ENCODE assay signal across 8 mouse cellular contexts in genomic region chr16:31943980-31944379, GRCm38 (mm10). TPM values are rescaled to one million over a fixed set of nuclear protein-coding genes. Genes with fewer than 3 reads are reported as not detected.
DNase-seq lines count a peak whose midpoint lies in the region; ATAC-seq and TF ChIP-seq lines count a peak whose summit lies in the region.

No protein-coding gene starts in this region.

- H3K27ac ChIP-seq in kidney, embryonic 15.5 days = no peak overlapping the region
- H3K27ac ChIP-seq in thymus, adult 2 months (ENCODE audit: control insufficient read depth, insufficient read depth, low read length) = no peak overlapping the region

- 0 out of 2 replicates have a peak, but pooled peaks have one; percentile 42 for ATAC-seq in kidney, embryonic 15.5 days (replicated peaks; ENCODE audit: low FRiP score)

- H3K4me1 ChIP-seq in kidney, embryonic 15.5 days = peaks cover 25% of the 10 kb centered on the region
- H3K4me1 ChIP-seq in lung, adult 2 months (ENCODE audit: control insufficient read depth, insufficient read depth, low read length) = peaks cover 7% of the 10 kb centered on the region; the same call in 1 of the 2 replicates
- peaks cover 13% of the 10 kb centered on the region for H3K4me1 ChIP-seq in thymus, adult 2 months (replicated peaks; ENCODE audit: control insufficient read depth, insufficient read depth, low read length)

- TF ChIP-seq POLR2A in lung, adult 2 months (IDR thresholded peaks at IDR 0.05; ENCODE audit: borderline replicate concordance, extremely low read depth, low read depth, low read length) = no peak
- no peak for TF ChIP-seq POLR2A in thymus, adult 2 months (IDR thresholded peaks at IDR 0.05; ENCODE audit: control insufficient read depth, extremely low read depth, insufficient read depth, low read length, poor library complexity)

- peak; percentile 69 for TF ChIP-seq CTCF in lung, adult 2 months (IDR thresholded peaks at IDR 0.05; ENCODE audit: insufficient read depth, low read length)
- peak; percentile 77 for TF ChIP-seq CTCF in thymus, adult 2 months (IDR thresholded peaks at IDR 0.05; ENCODE audit: borderline replicate concordance, control insufficient read depth, extremely low read depth, insufficient read depth, low read length, poor library complexity)

- no peaks in the 10 kb centered on the region for H3K27me3 ChIP-seq in kidney, embryonic 15.5 days
- no peaks in the 10 kb centered on the region for H3K27me3 ChIP-seq in thymus, adult 2 months (ENCODE audit: control insufficient read depth, insufficient read depth, low read length)

- no peak overlapping the region for H3K9ac ChIP-seq in kidney, embryonic 15.5 days

- H3K4me2 ChIP-seq in kidney, embryonic 15.5 days = no peak overlapping the region

- H3K4me3 ChIP-seq in kidney, embryonic 15.5 days (replicated peaks) = no peak overlapping the region
- H3K4me3 ChIP-seq in lung, adult 2 months (replicated peaks; ENCODE audit: extremely low read depth, low read depth, low read length) = no peak overlapping the region
- no peak overlapping the region for H3K4me3 ChIP-seq in thymus, adult 2 months (ENCODE audit: control insufficient read depth, insufficient read depth, low read length)

- WGBS in kidney, embryonic 15.5 days = 3% methylated on average over 10 of the region's 10 CpGs
- WGBS in lung, adult 2 months = 3% methylated on average over 10 of the region's 10 CpGs
- 5% methylated on average over 10 of the region's 10 CpGs for WGBS in thymus, adult 2 months

- 0 out of 2 replicates have a peak, but pooled peaks cover 8% of the 10 kb centered on the region for H3K36me3 ChIP-seq in kidney, embryonic 15.5 days
- H3K36me3 ChIP-seq in thymus, adult 2 months (ENCODE audit: control insufficient read depth, insufficient read depth, low read length) = no peaks in the 10 kb centered on the region

- peak; percentile 87 for DNase-seq in CD4-positive, CD25-positive, alpha-beta regulatory T cell, adult 2 months (ENCODE audit: low read depth, low spot score)
- peak; percentile 90 for DNase-seq in adrenal gland, postnatal 14 days
- peak; percentile 73 for DNase-seq in embryo, embryonic 9.5 days (ENCODE audit: extremely low spot score)
- peak; percentile 55 for DNase-seq in heart, adult 8-10 months (ENCODE audit: low spot score)
- DNase-seq in lung, adult 2 months = peak; percentile 67
- DNase-seq in ovary, adult 18-20 months (ENCODE audit: low spot score) = peak; percentile 47
- peak; percentile 81 for DNase-seq in thymus, adult 2 months

- H3K9me3 ChIP-seq in kidney, embryonic 15.5 days (replicated peaks) = no peaks in the 10 kb centered on the region

RNA-seq across cellular contexts. Expression of gene 0610012G03Rik, which starts 4.3 kb away (rescaled TPM):
- 54.2 and 55.0 TPM in 2 replicates for total RNA-seq in adrenal gland, postnatal 14 days (2021)
- total RNA-seq in heart, adult 8-10 months (2022) = 10 to 100 TPM; 61.6 to 83.0 (median 78.3) TPM
- 89.6 and 93.8 TPM in 2 replicates for polyA plus RNA-seq in kidney, embryonic 15.5 days (2015; fragmentation: Nextera tagmentation; extraction: Ambion mirVana)
- polyA plus RNA-seq in lung, adult 2 months (2012; rRNA removed) = 49.6 and 74.2 TPM in 2 replicates
- polyA plus RNA-seq in thymus, adult 2 months (2012; rRNA removed) = 81.3 and 88.1 TPM in 2 replicates

RNA-seq across cellular contexts. Expression of gene Ncbp2, which starts 4.3 kb away (rescaled TPM):
- 48.6 and 51.0 TPM in 2 replicates for total RNA-seq in adrenal gland, postnatal 14 days (2021)
- 10 to 100 TPM; 22.6 to 26.4 (median 24.9) TPM for total RNA-seq in heart, adult 8-10 months (2022)
- polyA plus RNA-seq in kidney, embryonic 15.5 days (2015; fragmentation: Nextera tagmentation; extraction: Ambion mirVana) = 110 and 121 TPM in 2 replicates
- 6.6 and 26.5 TPM in 2 replicates for polyA plus RNA-seq in lung, adult 2 months (2012; rRNA removed)
- polyA plus RNA-seq in thymus, adult 2 months (2012; rRNA removed) = 9.7 and 11.3 TPM in 2 replicates

RNA-seq across cellular contexts. Expression of gene Pigz, which starts 10.3 kb away (rescaled TPM):
- 1.1 and 1.3 TPM in 2 replicates for total RNA-seq in adrenal gland, postnatal 14 days (2021)
- 1 to 10 TPM; 4.2 to 7.8 (median 4.4) TPM for total RNA-seq in heart, adult 8-10 months (2022)
- 0.62 and 0.86 TPM in 2 replicates for polyA plus RNA-seq in kidney, embryonic 15.5 days (2015; fragmentation: Nextera tagmentation; extraction: Ambion mirVana)
- 4.8 and 5.5 TPM in 2 replicates for polyA plus RNA-seq in lung, adult 2 months (2012; rRNA removed)
- 8.0 and 8.2 TPM in 2 replicates for polyA plus RNA-seq in thymus, adult 2 months (2012; rRNA removed)

RNA-seq across cellular contexts. Expression of gene Senp5, which starts 59.1 kb away (rescaled TPM):
- 20.8 and 22.1 TPM in 2 replicates for total RNA-seq in adrenal gland, postnatal 14 days (2021)
- 10 to 100 TPM; 10.0 to 13.9 (median 11.7) TPM for total RNA-seq in heart, adult 8-10 months (2022)
- 16.1 TPM in 2 replicates for polyA plus RNA-seq in kidney, embryonic 15.5 days (2015; fragmentation: Nextera tagmentation; extraction: Ambion mirVana)
- 3.4 and 5.8 TPM in 2 replicates for polyA plus RNA-seq in lung, adult 2 months (2012; rRNA removed)
- polyA plus RNA-seq in thymus, adult 2 months (2012; rRNA removed) = 7.6 and 7.9 TPM in 2 replicates
